Mouse (Mus musculus) spleen, postnatal 14 days (tissue): ENCODE data around the gene Hist1h2bg.
"Not testable (repeated sequence)": the region's sequence is repeated elsewhere in the genome, so short reads cannot be mapped to it uniquely, and the experiment has no call there.

Source experiments
- DNase-seq, 2 experiments: peaks; one replicate each; pipeline ENCODE4 v3.0.0; 2021 to 2022; ENCODE audit warnings: low spot score in 2 of 2

The Hist1h2bg gene

DNA sequence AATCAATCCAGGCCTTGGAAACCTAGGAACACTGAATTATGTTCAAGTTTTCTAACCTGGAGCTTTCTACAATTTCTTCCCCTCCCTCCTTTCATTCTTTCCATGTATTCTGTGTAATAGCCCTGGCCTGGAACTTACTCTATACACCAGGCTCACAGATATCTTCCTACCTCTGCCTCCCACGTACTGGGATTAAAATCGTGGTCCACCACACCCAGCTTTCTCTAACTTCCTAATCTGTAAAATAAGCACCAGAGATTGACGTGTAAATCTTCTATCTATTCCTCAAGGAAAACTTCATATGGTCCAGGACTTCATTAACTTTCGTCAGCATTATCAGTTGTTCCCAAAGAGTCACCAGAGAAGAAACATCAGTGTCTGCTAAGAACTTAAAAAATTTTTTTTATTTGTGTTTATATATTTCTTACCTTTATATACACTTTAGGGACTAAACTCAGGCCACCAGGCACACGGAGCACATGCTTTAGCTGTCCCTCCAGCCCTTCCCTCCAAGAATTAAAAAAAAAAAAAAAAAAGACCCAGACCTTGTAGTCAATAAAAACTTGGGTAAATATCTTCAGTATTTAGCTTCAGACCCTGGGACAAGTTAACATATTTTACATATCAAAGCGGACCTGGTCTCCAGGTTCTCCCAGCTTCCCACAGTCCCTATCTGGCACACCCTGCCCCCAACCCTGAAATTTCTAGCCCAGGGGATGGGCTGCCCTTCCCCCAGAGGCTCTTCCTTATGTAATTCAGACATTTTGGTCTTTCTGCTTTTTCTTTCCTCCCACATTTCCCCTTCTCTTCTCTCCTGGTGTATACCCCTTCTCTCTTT is 11.2 kb downstream of the Hist1h2bg start:
- no peak for DNase-seq

DNA sequence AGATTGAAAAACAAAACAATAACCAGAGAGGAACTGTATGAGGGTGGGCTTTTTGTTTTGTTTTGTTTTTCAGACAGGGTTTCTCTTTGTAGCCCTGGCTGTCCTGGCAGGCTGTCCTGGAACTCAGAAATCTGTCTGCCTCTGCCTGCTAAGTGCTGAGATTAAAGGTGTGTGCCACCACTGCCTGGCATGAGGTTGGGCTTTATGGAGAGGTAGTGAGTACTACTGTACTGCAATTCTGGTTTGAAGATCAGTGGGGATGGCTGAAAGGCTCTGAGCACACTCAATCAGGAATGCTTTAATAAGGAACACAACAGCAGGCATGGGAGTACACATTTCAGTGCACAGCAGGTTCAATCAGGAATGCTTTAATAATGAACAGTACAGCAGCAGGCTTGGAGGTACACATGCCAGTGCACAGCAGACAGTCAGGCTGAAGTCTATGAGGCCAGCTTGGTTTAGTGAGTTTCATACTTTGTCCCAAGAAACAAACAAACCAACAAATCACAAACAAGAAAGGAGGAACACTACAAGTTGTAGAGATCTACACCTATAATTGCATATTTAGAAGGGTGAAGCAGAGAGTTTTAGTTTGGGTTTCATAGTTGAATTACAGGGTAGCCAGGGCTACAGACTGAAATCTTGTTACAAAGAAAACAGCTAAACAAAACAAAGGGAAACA is 12.3 kb downstream of the Hist1h2bg start:
- no peak for DNase-seq

DNA sequence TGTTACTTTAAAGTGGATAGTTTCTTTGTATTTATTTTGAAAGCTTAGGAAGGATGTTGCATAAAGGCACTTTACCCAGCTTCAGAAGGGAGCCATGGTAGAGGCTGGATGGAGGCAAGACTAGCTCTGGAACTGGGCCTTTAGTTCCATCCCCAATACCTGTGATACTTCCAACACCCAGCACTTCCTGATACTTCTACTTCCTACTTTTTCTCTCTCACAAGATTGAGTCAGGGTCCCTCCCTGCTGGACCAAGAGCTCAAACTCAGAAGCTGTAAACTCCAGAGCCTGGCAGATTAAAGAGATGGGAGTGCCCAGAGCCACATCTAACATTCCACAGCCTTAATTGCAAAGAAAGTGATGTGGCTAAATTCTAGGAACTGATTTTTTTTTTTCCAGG is 13.1 kb downstream of the Hist1h2bg start:
- no peak for DNase-seq

DNA sequence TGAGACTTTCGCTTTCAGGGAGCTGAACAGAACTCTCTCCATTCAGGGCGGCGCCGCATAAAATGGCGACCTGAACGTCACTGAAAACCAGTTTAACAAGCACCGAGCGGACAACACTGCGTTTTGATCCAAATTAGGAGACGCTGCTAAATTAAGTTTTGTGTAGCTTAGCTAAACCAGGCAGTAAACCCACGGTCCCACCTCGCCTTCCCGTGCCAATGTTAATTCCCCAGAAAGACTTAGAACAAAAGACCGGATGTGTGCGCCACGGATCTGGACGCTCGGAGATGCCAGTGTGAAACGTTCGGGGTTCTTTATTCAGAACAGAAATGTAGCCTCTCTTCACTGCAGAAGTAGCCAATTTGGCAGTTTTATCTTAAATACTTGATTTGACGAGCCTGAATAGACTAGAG is 13.8 kb downstream of the Hist1h2bg start:
- DNase-seq = peak; percentile 61 to 75

DNA sequence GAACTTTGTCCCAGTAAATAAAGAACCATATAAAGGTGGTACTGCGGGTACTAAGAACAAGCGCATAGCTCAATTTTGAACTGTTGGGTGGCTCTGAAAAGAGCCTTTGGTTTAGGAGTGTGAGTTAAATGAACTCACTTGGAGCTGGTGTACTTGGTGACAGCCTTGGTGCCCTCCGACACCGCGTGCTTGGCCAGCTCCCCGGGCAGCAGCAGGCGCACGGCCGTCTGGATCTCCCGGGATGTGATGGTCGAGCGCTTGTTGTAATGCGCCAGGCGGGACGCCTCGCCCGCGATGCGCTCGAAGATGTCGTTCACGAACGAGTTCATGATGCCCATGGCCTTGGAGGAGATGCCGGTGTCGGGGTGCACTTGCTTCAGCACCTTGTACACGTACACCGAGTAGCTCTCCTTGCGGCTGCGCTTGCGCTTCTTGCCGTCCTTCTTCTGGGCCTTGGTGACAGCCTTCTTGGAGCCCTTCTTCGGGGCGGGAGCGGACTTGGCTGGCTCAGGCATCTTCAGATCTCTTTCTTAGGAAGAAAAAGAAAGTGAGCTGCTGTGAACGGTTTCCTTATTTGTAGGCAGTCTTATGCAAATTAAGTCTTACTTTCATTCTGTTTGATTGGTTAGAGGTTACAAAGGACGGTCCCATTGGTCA is 14.4 kb downstream of the Hist1h2bg start:
- peak; percentile 66 to 67 for DNase-seq

DNA sequence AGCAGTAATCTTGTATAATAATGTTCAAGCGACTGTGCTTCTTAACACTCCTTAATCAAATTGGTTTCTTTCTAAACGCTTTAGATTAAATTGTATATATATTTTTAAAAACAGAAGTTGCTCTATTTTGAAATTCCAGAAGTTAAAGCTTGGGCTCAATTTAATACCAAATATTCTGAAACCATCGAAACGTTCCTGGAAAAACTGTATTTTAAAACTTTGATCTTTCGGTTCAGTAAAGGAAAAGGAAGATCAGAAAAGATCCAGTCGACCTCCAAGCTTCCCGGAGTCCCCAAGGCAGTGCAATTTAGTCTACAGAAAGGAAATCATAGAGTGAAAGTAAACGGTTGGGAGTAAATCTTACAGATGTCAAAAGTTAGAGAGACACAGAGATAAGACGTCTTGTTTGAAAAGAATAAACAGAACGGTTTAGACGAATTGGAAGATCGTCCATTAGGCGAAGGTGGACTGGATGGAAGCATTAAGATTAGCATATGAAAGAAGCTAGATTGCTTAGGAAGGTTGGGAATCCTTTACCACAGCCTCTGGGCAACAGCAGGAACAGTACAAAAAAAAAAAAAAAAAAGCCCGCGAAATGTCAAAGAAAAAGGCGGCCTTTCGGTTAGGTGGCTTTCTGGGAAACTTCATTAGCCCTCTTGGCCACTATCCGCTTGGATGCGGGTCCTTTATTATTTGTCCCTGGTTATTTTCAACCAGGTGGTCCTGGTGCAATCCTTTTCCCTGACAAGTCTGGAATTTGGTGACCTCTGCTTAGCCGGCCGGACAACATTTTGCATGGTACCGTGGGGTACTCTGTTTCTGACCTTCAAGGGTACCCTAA is 15.1 kb downstream of the Hist1h2bg start:
- DNase-seq = no peak

DNA sequence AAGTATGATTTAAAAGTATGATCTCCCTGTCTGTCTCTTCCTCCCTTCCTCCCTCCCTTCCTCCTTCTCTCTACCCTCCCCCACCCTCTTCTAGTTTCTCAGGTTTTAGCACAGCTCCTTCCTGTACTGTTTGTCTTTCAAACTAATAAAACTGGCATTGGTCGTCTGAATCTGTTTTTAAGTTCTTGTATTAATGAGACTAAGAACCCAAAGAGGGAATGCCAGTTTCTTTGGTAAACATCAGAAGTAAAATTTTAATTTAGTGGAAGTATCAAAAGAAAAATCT is 15.7 kb downstream of the Hist1h2bg start:
- DNase-seq = no peak

DNA sequence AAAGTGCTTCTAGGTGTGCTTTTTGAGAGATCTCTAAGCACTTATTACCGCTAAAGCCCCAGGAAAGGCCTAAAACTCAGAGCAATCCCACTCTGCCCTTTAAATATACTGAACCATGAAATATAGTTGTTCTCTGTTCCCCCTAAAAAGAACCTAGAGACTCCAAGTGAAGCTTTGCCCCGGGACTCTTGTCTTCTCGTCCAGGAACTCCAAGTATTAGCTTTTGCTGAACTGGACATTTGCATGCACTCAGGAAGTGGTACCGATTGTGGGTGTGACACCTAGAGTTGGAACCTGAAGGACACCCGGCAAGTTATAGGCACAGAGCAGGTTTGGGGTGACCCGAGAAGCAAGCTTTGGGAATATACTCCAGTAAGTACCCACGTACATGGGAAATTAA is 20.0 kb downstream of the Hist1h2bg start:
- DNase-seq = no peak

DNA sequence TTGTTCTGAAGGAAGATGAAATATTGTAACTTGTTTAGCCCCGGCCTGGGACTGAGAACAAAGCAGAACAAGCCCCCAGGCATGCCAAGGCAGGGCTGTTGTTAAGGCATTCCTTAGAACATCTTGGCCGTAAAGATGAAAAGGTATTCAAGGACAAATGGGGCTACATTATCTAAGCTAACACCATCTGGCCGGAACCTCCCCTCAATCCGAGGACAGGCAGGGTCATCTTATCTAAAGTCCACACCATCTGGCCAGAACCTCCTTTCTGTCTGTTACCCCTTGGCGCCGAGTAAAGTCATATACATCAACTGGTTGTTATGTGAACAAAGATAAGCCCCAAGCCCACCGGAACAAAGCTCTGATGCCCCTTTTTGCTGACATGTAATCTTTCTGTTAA is 20.7 kb downstream of the Hist1h2bg start:
- DNase-seq = not testable (repeated sequence)

DNA sequence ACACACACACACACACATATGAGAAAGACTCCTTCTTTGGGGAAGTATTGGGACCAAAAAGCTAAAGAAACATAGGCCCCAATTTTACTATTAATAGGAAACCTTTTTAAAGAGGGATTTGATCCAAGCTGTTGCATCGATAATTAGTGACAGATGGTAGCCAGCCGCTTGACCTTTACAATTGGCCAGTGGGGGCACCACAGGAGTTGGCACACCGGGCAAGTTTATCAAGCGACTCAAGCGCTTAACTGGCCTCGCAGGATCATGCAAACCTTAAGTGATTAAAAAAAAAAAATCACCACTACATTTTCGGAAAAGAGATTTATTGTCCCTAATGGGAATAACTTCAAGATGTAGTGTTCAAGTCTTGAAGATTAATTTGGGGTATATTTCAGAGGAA is 21.4 kb downstream of the Hist1h2bg start:
- no peak for DNase-seq

DNA sequence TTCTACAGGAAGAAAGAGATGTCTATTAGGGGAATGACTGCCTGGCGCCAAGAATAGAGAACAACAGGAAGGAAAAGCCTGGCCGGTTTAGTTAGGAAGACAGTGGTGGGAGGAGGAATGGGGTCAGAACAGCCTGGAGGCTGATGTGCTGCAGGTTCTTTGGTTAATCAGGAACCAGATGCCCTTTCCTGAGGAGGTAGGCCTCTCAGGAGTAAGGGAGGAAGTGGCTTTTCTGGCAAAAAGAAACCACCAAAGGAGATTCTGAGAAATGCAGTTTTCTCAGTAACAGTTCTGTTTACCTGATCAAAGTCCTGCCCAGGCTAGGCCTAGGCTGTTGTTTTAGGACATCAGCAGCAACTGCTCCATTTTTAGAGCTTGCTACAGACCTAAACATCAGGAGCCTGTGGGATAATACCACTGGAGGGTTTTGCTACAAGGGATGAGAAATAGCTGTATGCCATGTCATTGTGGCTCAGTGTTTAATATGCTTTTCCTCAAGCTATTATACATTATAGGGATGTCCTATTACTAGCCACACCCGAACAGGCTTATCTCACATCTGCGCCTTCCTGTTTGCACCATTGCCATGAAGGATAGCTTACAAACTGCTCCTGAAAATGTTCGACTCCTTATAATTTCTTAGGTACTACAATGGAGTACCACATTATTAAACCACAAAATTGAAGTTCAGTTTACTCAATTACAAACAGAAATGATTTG is 22.0 kb downstream of the Hist1h2bg start:
- no peak for DNase-seq

DNA sequence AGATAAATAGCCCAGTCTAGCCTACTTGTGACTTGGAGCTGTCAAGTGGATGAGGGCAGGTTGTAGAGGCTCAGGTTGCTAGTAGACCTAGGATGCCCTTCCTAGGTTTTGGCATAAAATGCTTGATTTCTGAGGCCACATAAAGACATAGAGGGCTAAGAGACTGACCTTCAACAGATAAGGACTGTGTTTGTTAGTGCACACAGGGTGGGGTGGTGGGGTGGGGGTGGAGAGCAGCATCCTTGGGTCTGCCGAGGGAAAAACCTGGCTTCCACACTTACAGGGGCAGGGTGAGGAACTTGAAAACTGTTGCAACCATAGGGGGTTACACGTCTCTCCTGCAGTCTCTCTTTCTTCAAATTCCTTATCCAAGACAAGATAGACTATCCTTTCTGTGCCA is 24.0 kb downstream of the Hist1h2bg start:
- no peak for DNase-seq

DNA sequence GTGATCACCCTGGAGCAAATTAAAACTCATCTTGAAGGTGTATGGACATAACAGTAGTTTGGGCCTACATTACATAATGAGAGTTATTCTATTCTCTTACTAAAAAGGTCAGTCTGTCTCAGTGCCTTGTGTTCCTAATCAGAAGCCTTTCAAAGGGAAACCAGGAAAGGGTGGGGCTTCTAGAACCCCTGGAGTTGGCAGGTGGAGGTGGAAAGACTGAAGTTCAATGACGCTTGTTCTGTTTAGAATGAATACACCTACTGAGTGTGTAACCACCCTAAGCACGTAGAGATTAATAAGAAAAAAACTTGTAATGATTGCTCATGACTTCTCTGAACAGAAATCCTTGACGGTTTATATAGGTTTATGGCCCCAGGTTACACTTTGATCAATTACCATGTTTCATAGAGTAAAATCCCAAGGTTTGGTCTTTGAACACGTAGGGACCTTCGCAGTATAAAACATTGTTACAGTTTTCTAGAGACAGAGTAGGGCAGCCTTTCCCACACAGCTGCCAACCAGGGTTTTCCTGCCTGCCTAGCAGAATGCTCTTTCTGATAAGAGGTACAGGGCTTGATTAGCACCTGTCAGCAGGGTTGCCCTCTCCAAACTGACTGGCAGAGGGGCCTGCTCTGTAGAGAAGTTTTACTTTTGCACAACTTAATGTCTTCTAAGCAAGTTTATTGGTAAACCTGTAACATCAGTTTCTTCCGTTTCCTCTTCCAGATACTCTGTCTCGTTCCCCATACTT is 24.6 kb downstream of the Hist1h2bg start:
- DNase-seq = peak in 1 of 2 experiments; percentile 28

DNA sequence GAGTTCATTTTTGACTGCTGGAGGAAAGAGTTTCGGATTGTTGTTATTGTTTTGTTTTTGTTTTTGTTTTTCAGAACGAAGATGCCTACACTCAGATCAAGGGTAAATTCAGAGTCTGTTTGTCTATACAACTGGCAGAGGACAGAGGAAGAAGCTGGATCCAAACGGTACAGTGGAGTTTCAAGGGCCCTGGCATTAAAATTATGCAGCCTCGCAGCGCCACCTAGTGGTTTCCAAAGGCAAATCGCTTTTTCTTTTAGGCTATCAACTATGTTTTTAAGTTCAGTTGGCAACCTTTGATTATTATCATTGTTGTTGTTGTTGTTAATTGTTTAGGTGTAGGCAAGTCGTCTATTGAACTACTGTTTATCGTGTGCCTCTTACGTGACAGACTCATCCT is 26.8 kb downstream of the Hist1h2bg start:
- DNase-seq = peak; percentile 70 to 86

DNA sequence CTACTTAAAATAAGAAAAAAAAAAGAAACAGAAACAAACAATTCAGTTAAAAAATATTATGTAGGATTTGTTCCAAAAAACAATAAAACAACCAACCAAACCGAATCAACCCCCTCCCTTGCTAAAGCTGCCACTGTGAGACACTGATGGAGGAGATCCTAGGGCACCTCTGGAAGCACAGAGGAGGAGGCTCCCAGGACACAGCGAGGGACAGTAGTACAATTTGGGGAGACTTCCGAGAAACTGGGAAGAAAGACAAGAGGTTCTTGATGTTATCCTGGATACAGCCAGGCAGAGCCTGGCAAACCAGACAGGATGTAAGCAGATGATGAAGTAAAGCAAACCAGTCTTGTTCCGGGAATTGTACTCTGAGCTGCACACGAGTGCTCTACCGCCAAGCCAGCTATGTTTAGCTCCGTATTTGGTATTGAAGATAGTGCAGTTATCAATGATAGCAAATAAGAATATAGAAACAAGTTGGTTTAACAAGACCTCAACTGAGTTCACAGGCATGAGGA is 32.0 kb downstream of the Hist1h2bg start:
- no peak for DNase-seq

DNA sequence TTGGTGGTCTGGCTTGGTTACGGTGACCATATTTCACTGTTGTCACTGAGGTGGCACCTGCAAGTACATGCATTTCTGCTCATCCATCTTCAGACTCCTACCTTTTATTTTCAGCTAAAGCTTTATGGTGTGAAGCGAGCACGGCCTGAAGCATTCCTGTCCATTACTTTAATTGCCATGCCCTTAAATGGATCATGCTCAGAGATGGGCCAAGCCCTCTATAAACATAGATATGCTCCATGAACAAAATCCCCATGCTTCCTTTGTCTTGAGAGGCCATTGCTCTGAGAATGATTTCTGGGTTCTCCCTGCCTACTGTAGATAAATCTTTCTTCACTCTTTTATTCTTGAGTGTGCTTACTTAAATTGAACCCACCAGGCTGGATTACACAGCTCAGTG is 33.3 kb downstream of the Hist1h2bg start:
- no peak for DNase-seq

DNA sequence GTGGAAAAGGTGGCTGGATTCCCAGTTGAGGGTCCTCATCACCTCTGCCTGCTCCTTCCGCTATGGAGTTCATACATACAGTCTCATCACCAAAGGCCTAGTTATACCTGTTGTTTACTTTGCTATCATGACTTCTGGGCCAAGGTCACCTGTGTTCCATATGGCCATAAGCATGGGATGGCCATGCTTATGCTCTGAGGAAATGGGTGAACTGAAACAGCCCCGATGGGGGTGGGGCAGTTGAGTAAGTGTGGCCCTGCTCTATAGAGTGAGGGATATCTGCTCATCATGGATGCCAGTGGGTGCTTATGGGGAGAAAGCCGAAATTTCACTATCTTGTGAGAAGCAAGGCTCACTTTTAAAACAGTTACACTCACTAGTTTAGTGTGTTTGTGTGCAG is 33.9 kb downstream of the Hist1h2bg start:
- DNase-seq = no peak

DNA sequence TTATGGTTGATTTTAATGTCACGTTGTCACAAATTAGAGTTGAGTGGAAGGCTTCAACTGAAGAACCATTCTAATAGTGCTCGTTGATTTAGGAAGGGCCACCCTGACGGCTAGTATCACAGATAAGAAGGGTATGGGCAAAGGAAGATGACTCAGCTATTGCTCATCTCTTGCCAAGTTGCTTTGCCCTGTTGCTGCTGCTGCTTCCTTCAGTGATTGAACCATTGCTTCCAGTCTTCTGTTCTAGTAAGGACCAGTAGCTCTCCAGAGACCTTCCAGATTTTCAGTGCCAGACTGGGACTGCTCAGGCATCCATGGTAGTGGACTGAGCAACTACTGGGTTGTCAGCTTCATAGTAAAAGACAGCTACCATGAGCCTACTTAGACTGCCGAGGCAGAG is 38.0 kb downstream of the Hist1h2bg start:
- no peak for DNase-seq

DNA sequence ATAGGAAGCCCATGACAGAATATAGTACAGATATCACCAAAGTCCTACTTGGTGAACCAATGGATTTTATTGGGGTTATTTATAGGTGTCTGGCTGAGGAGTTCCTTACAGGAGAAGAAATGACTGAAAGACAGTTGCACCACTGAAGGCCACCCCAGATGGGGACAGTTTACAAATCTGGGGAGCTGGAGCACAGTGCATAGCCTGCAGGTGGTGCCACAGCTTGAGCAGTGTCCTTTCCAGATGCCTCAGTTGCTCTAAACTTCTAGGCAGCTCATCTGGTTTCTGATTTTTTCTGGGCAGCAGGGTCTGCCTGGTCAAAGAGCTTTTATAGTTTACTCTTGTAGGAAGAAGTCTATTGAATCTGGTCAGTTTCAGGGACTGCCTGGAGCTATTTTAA is 38.6 kb downstream of the Hist1h2bg start:
- no peak for DNase-seq

DNA sequence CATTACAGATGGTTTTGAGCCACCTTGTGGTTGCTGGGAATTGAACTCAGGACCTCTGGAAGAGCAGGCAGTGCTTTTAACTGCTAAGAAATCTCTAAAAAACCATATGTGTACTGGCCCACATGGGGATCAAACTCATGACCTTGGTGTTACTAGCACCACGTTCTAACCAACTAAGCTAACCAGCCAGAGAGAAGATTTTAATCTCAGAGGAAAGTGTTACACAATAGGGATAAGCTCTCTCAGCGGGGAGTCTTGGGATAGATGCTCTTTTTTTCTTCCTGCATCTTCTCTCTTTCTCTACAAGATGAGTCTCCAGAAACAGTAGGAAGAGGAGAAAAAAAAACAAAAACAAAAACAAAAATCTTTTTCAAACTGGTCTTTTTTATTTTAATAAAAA is 39.2 kb downstream of the Hist1h2bg start:
- no peak for DNase-seq
